Mouse (Mus musculus): Measurements from ENCODE around the gene Nelfb. TPM values are rescaled to one million over a fixed set of nuclear protein-coding genes. Genes with fewer than 3 reads are reported as not detected.

Gene Nelfb
- polyA plus RNA-seq, 1 experiment from 2014 or later: 131 TPM

DNA sequence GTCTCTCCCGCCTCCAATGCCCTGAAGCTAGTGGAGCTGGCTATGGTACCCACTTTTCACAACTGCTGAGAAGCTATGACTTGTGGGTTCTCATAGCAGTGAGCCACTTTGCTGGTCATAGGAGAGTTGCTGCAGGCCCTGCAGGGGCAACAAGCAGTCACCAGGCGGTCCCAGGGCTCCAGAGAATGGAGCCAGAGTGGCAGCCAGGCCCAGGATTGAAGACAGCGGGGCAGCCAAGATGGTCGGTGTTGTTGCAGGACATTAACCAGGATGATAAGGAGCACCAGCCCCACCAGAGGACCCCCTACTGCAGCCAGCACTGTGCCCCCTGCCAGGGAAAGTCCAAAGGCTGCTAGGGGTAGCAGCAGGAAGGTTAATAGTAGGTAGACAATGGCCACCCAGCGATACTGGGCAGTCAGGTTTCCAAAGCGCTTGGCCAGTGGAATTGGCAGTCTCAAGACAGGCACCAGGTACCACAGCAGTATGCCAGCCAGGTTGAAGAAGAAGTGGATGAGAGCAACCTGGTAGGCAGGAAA is 17.8 kb upstream of the Nelfb start:
- H3K36me3 ChIP-seq: no peaks in the 10 kb centered on the region
- peak overlapping the region; percentile 41 for H3K4me3 ChIP-seq
- no peaks in the 10 kb centered on the region for H3K9me3 ChIP-seq (replicated peaks)
- 0 out of 2 replicates have a peak, but pooled peaks cover 16% of the 10 kb centered on the region for H3K27me3 ChIP-seq (ENCODE audit: low read depth, poor library complexity, severe bottlenecking)
- DNase-seq (ENCODE audit: low spot score): no peak
- peaks cover 20% of the 10 kb centered on the region for H3K4me1 ChIP-seq
- WGBS: 72% methylated on average over 6 of the region's 6 CpGs
- H3K27ac ChIP-seq (replicated peaks): peak overlapping the region; percentile 77

DNA sequence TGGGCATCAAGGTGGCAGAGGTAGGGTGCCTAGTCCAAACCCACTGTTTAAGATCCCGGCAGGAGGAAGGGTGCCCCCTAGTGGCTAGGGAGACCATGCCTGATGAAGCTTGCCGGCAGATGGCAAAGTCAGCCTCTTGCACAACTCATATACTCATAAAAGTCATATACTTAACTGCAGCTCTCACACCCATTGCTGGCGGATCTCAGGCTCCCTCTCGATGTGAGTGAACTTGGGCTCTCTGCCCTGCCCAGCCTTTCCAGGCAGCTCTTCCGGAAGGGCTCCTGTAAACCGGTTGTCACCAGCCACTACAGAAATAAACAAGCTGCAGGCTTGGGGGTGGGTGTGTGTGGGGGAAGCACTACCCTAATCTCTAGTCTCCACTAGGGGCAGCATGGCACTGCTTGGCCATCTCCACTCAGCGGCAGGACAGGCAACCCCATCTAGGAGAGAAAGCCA is 17.2 kb upstream of the Nelfb start:
- Histone ChIP-seq H3K36me3 (peaks cover 5% of the 10 kb centered on the region; the same call in 1 of the 2 replicates), H3K9me3 (replicated peaks) (no peaks in the 10 kb centered on the region), H3K4me1 (peaks cover 25% of the 10 kb centered on the region), H3K27ac (replicated peaks) (peak overlapping the region; percentile 77), H3K4me3 (peak overlapping the region; percentile 41), H3K27me3 (ENCODE audit: low read depth, poor library complexity, severe bottlenecking) (0 out of 2 replicates have a peak, but pooled peaks cover 16% of the 10 kb centered on the region)
- DNase-seq (ENCODE audit: low spot score): peak; percentile 83
- under 1% methylated on average over 7 of the region's 7 CpGs for WGBS

DNA sequence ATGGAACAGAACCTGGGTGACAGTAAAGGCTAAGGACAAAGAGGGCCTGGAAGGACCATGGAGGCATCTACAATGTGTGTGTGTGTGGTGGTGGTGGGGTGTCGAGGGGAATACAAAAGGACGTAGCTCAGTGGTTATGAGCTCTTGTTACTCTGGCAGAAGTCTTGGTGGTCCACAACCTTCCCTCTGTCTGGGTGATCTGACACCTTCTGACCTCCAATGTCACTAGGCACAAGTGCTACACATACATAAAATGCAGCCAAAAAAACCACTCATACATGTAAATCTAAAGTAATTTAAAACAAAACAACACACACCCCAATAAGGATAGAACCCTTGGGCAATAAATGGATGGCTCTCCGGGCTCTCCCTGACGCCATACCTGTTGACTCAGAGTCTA is 16.1 kb upstream of the Nelfb start:
- peaks cover 31% of the 10 kb centered on the region for H3K4me1 ChIP-seq
- no peak overlapping the region for H3K4me3 ChIP-seq
- 98% methylated on average over 4 of the region's 4 CpGs for WGBS
- no peaks in the 10 kb centered on the region for H3K9me3 ChIP-seq (replicated peaks)
- no peak for DNase-seq (ENCODE audit: low spot score)
- 0 out of 2 replicates have a peak, but pooled peaks cover 16% of the 10 kb centered on the region for H3K27me3 ChIP-seq (ENCODE audit: low read depth, poor library complexity, severe bottlenecking)
- no peak overlapping the region for H3K27ac ChIP-seq (replicated peaks)
- H3K36me3 ChIP-seq: peaks cover 13% of the 10 kb centered on the region

DNA sequence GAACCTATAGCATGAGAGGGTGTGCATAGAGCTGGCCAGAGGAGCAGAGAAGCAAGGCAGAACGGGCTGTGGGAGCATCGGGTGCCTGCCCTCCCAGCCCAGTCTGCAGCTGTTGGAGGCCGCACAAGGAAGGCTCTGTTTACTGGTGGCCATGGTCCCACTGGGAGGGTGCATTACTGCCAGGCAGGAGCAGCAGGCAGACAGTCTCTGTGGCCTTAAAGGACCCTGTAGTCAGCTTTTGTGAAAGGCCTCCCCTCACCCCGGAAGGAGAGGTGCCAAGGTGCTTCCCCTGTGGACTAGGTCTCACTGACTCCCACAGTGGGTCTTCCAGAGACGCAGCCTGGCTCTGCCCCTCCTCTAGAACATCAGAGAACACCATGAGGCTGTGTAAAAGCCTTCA is 15.6 kb upstream of the Nelfb start:
- no peak overlapping the region for H3K4me3 ChIP-seq
- peaks cover 18% of the 10 kb centered on the region for H3K36me3 ChIP-seq
- 86% methylated on average over 5 of the region's 5 CpGs for WGBS
- no peaks in the 10 kb centered on the region for H3K9me3 ChIP-seq (replicated peaks)
- DNase-seq (ENCODE audit: low spot score): no peak
- H3K27ac ChIP-seq (replicated peaks): 0 out of 2 replicates have a peak overlapping the region, but pooled peaks have one; percentile 25
- H3K4me1 ChIP-seq: peaks cover 33% of the 10 kb centered on the region
- 0 out of 2 replicates have a peak, but pooled peaks cover 16% of the 10 kb centered on the region for H3K27me3 ChIP-seq (ENCODE audit: low read depth, poor library complexity, severe bottlenecking)

DNA sequence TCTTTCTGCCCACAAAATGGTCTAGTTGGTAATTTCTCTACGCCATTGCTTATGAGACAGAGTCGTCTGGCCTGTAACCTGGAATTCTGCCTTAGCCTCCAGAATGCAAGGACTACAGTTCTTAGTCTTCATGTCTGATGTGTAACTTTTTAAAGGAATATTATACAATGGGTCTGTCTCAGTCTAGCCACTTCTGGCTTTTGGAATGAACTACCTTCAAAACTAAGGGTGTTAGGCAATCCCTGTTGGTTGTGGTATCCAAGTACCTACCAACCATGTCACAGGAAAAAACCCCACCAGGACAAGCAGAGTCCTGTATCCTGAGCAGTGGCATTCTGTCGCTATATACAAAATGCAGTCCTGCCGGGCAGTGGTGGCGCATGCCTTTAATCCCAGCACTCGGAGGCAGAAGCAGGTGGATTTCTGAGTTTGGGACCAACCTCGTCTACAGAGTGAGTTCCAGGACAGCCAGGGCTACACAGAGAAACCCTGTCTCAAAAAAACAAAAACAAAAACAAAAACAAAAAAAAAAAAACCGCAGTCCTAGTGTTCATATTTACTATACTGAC is 14.6 kb upstream of the Nelfb start:
- WGBS: 78% methylated on average over 8 of the region's 8 CpGs

DNA sequence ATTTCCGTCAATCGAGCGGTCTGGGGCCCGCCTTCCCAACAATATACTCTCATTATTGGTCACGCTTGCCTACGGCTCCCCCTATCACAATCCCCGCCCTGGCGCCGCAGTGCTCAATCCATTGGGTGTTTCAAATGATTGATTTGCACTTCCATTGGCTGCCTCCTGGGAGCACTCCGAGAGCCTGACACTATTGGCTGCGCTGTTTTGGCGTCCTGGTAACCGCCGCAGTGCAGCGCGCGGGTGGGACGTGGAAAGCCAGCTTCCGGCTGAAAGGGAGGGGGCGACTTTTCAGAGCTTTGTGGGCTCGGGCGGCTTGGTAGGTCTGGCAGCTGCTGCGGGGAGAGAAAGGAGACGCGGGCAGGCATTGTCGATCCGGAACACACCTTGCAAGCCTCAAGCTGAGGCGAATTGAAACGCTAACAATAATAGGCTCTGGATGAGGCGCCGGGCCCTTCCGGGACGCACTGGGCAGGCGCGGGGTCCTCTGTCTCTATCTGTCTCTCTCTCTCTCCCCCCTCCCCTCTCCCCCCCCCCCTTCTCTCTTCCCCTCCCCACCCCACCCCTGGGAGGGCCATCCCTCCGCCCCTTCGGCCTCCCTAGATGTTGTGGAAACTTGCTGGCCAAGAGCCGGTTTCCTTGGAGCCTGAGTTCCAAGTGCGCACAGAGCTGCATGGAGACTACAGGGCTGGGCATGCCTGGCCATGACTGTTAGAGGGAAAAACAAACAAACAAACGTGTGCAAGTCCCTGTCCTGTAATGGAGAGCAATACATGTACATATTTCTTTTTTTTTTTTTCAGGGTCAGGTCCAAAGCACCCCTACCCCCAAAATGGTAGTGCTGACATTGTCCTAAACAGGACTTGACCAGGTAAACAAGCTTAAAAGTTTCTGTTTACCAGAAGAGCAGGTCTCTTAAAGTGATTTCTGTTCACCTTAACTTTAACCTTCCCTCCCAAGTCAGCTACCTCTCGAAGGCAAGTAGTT is 13.8 kb upstream of the Nelfb start:
- peak; percentile 98 for DNase-seq (ENCODE audit: low spot score)
- peak overlapping the region; percentile 96 for H3K27ac ChIP-seq (replicated peaks)
- H3K4me1 ChIP-seq: peaks cover 37% of the 10 kb centered on the region
- peak overlapping the region; percentile 89 for H3K4me3 ChIP-seq
- WGBS: 2% methylated on average over 41 of the region's 41 CpGs
- H3K36me3 ChIP-seq: peaks cover 27% of the 10 kb centered on the region
- H3K27me3 ChIP-seq (ENCODE audit: low read depth, poor library complexity, severe bottlenecking): no peaks in the 10 kb centered on the region
- no peaks in the 10 kb centered on the region for H3K9me3 ChIP-seq (replicated peaks)

More for the DNA sequence above, 14.6 kb upstream of the Nelfb start:
- H3K9me3 ChIP-seq (replicated peaks): no peaks in the 10 kb centered on the region
- H3K36me3 ChIP-seq: peaks cover 27% of the 10 kb centered on the region
- no peak for DNase-seq (ENCODE audit: low spot score)
- H3K4me1 ChIP-seq: peaks cover 37% of the 10 kb centered on the region
- 0 out of 2 replicates have a peak, but pooled peaks cover 7% of the 10 kb centered on the region for H3K27me3 ChIP-seq (ENCODE audit: low read depth, poor library complexity, severe bottlenecking)
- peak overlapping the region; percentile 96 for H3K27ac ChIP-seq (replicated peaks)
- H3K4me3 ChIP-seq: peak overlapping the region; percentile 89

DNA sequence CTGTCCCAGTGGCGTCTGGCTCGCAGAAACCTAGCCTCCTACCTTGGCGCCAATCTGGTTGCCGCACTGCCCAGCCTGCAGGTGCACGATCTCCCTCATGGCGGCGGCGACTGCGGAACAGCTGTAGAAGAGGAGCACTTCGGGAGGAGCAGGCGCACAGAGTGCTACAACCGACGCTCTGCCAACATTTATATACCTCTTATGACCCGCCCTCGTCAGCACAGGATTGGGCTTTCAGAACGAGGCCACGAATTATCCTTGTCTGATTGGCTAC is 13.1 kb upstream of the Nelfb start, which contains the start of gene Tubb4b:
Gene Tubb4b, minus strand, starts transcription at position 211 of the 274 bp plus-strand sequence.
- DNase-seq (ENCODE audit: low spot score): no peak
- H3K27me3 ChIP-seq (ENCODE audit: low read depth, poor library complexity, severe bottlenecking): no peaks in the 10 kb centered on the region
- 0% methylated on average over 17 of the region's 17 CpGs for WGBS

DNA sequence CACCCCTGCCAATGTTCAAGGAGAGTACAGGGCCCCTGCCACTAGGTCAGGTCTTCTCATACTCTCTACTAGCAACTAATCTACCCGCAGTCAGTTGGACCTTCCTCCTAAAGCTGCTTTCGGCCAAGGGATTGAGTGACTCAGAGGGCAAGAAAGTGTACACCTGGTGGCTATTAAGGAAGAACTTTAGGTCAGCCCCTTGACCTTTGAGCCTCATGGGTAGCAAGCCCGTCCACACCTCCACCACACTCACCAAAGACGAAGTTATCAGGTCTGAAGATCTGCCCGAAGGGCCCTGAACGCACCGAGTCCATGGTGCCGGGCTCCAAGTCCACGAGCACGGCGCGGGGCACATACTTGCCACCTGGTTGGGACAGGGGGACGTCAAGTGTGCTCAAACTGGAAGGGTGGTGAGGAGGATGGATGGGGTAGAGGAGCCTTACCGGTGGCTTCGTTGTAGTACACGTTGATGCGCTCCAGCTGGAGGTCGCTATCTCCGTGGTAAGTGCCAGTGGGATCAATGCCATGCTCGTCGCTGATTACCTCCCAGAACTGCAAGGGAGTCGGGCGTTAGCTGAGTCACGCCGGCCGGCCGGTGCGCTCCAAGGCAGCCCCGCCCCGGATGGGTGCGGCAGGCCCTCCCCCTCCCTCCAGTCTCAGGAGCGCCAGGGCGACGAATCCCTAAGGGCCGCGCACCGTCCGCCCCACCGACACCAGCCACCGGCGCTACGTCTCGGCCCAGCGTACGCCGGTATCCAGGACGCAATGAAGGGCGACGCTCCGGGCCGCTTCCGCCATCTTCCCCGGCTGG is 12.6 kb upstream of the Nelfb start:
- Histone ChIP-seq H3K27me3 (ENCODE audit: low read depth, poor library complexity, severe bottlenecking) (no peaks in the 10 kb centered on the region), H3K27ac (replicated peaks) (peak overlapping the region; percentile 96), H3K4me3 (peak overlapping the region; percentile 89), H3K9me3 (replicated peaks) (no peaks in the 10 kb centered on the region), H3K4me1 (peaks cover 34% of the 10 kb centered on the region), H3K36me3 (peaks cover 27% of the 10 kb centered on the region)
- DNase-seq (ENCODE audit: low spot score): no peak
- 3% methylated on average over 53 of the region's 53 CpGs for WGBS

More for the DNA sequence above, 13.1 kb upstream of the Nelfb start, which contains the start of gene Tubb4b:
- Histone ChIP-seq H3K4me3 (peak within 1 kb of the TSS; percentile 89), H3K36me3 (peaks cover 27% of the 10 kb centered on the region), H3K4me1 (peaks cover 37% of the 10 kb centered on the region), H3K27ac (replicated peaks) (peak within 1 kb of the TSS; percentile 96), H3K9me3 (replicated peaks) (no peaks in the 10 kb centered on the region)

DNA sequence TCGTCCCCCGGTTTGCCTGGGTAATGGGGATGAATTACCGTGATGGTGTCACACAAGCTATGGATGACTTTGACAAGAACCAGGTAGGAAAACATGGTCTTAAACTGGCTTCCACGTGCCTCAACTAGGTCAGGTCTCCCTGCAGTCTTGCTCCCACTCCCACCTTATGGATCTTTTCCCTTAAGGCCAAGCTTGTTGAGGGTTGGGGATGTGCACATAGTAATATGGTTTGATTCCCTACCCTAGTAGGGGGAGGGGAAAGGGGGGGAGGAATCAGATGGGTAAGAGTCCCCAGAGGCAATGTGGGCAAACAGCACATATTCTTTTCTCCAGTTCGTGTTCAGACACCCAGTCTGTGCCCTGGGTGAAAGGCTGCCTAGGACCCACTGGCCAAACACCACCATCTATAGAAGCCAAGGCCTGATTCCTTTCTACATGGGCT is 10.1 kb upstream of the Nelfb start:
- Histone ChIP-seq H3K4me1 (peaks cover 33% of the 10 kb centered on the region), H3K36me3 (peaks cover 27% of the 10 kb centered on the region), H3K4me3 (no peak overlapping the region), H3K27me3 (ENCODE audit: low read depth, poor library complexity, severe bottlenecking) (no peaks in the 10 kb centered on the region), H3K27ac (replicated peaks) (no peak overlapping the region), H3K9me3 (replicated peaks) (no peaks in the 10 kb centered on the region)
- no peak for DNase-seq (ENCODE audit: low spot score)
- WGBS: 72% methylated on average over 5 of the region's 5 CpGs

DNA sequence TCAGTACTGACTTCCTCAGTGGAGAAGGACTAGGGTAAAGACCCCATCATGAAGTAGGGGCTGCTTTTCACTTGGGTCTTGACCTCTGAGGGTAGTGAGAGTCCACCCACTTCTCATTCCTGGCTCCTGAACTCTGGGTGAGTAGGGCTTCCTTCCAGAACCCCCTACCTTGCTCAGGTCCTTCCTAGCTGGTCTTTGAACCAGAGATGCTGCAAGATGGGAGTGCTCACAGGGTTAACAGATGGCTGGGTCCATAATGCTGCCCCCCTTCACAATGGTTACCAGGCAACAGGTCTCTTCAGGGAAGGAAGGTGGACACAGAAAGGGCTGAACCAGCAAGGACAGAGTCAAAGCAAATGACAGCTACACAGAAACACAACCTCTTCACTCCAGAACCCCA is 7.2 kb upstream of the Nelfb start, which contains the start of gene Fam166a:
Gene Fam166a, plus strand, starts transcription at position 301 of the 400 bp plus-strand sequence.
- Histone ChIP-seq H3K36me3 (peaks cover 22% of the 10 kb centered on the region), H3K27ac (replicated peaks) (no peak within 1 kb of the TSS), H3K4me3 (no peak within 1 kb of the TSS), H3K27me3 (ENCODE audit: low read depth, poor library complexity, severe bottlenecking) (0 out of 2 replicates have a peak, but pooled peaks cover 9% of the 10 kb centered on the region), H3K4me1 (peaks cover 19% of the 10 kb centered on the region), H3K9me3 (replicated peaks) (no peaks in the 10 kb centered on the region)
- DNase-seq (ENCODE audit: low spot score): no peak

DNA sequence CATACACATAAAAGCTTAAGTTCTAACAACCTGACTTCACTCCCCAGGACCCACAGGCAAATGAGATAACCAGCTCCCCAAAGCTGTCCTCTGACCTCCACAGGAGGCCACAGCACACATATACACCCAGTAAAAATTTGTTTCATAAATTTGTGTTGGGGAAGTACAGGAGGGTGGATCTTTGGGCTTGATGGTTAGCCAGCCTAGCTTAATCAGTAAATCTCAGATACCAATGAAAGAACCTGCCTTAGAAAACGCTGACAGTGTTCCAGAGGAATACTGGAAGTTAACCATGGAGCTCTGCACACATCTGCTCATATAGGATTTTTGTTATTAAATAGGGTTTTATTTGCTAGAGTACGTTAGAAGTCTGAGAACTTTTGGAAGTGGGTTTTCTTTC is 6.4 kb upstream of the Nelfb start:
- Histone ChIP-seq H3K36me3 (peaks cover 14% of the 10 kb centered on the region), H3K4me1 (peaks cover 13% of the 10 kb centered on the region), H3K27me3 (ENCODE audit: low read depth, poor library complexity, severe bottlenecking) (peaks cover 16% of the 10 kb centered on the region), H3K27ac (replicated peaks) (no peak overlapping the region), H3K9me3 (replicated peaks) (no peaks in the 10 kb centered on the region), H3K4me3 (no peak overlapping the region)
- DNase-seq (ENCODE audit: low spot score): no peak
- 74% methylated on average over 2 of the region's 2 CpGs for WGBS

DNA sequence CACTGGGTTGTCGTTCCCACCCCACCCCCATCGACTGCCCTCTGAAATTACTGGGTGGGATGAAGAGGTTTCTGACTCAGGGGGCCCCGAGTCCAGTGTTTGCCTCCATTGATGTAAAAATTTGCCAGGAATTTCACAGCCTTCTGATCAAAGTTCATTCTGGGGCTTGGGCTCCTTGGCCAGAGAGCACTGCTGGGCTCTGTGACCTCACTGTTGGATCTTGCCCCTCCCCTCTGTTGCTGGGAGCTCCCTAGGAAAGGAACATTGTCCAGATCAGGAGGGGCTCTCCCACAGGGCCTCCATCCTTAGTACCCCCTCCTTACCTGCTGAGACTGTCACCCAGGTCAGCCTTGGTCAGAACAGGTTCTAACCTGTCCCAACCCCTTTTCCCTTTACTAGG is 3.2 kb upstream of the Nelfb start, which contains the start of gene Stpg3:
Gene Stpg3, minus strand, starts transcription at position 194 of the 400 bp plus-strand sequence.
- Histone ChIP-seq H3K4me1 (peaks cover 28% of the 10 kb centered on the region), H3K27me3 (ENCODE audit: low read depth, poor library complexity, severe bottlenecking) (peaks cover 22% of the 10 kb centered on the region), H3K9me3 (replicated peaks) (no peaks in the 10 kb centered on the region), H3K36me3 (peaks cover 6% of the 10 kb centered on the region), H3K27ac (replicated peaks) (no peak within 1 kb of the TSS), H3K4me3 (no peak within 1 kb of the TSS)
- no peak for DNase-seq (ENCODE audit: low spot score)
- 78% methylated on average over 3 of the region's 3 CpGs for WGBS
